Mouse (Mus musculus) CH12.LX (cell line): ENCODE results near the gene Slu7. TPM values are rescaled to one million over a fixed set of nuclear protein-coding genes. Genes with fewer than 3 reads are reported as not detected.

Source experiments
- DNase-seq: peaks from one replicate; pipeline ENCODE4 v3.0.0-alpha.2; 2013; ENCODE audit errors: extremely low read depth
- H3K27ac ChIP-seq: 2 replicates; pipeline ENCODE4 v1.5.1; 2012; ENCODE audit warnings: low read depth, mild to moderate bottlenecking, control low read depth, moderate library complexity; ENCODE audit not compliant: insufficient read depth
- H3K27me3 ChIP-seq: replicated peaks from 2 replicates; pipeline ENCODE3; 2012; ENCODE audit warnings: inconsistent platforms
- H3K36me3 ChIP-seq, 2 experiments: replicated peaks in 1 of 2; 2 replicates each; pipeline versions ENCODE3 to v1.6.1; 2012; ENCODE audit warnings: inconsistent platforms in 1 of 2, low read length in 1 of 2, mild to moderate bottlenecking in 1 of 2, mixed read lengths in 1 of 2, moderate library complexity in 1 of 2; ENCODE audit not compliant: control insufficient read depth in 1 of 2, insufficient read depth in 1 of 2
- H3K4me1 ChIP-seq, 2 experiments: 2 replicates each; pipeline ENCODE4 v1.6.1; 2012; ENCODE audit warnings: inconsistent platforms in 1 of 2, moderate library complexity in 1 of 2; ENCODE audit not compliant: insufficient read depth in 2 of 2, control insufficient read depth in 1 of 2
- H3K4me2 ChIP-seq: 2 replicates; pipeline ENCODE4 v1.6.1; 2012; ENCODE audit warnings: low read depth, mild to moderate bottlenecking, control low read depth; ENCODE audit not compliant: poor library complexity, insufficient read depth, severe bottlenecking
- H3K4me3 ChIP-seq, 3 experiments: fragments of 150-350 bp in 1 of 3; sonication (generic) in 1 of 3; replicated peaks in 1 of 3; 2 replicates each; pipeline versions ENCODE3 to v1.5.1; 2011 to 2012; ENCODE audit warnings: low read depth in 2 of 3, low read length in 2 of 3, mild to moderate bottlenecking in 2 of 3, moderate library complexity in 2 of 3, control low read depth in 1 of 3, improper control_type of control experiment in 1 of 3, inconsistent platforms in 1 of 3, mixed read lengths in 1 of 3; ENCODE audit not compliant: poor library complexity in 1 of 3
- H3K79me2 ChIP-seq: replicated peaks from 2 replicates; pipeline ENCODE4 v1.6.1; 2012; ENCODE audit warnings: mild to moderate bottlenecking, moderate library complexity; ENCODE audit not compliant: control insufficient read depth, poor library complexity, insufficient read depth, severe bottlenecking; ENCODE audit errors: extremely low read depth
- H3K9ac ChIP-seq: 2 replicates; pipeline ENCODE4 v1.6.1; 2012; ENCODE audit warnings: low read depth, mild to moderate bottlenecking, control low read depth, moderate library complexity; ENCODE audit not compliant: insufficient read depth
- H3K9me3 ChIP-seq: replicated peaks from 2 replicates; pipeline ENCODE3; 2012; ENCODE audit warnings: low read length, inconsistent platforms, mixed read lengths
- BHLHE40 ChIP-seq: IDR thresholded peaks from 2 replicates; pipeline ENCODE4 v1.6.1; 2011; ENCODE audit warnings: mild to moderate bottlenecking, low read depth, low read length, improper control_type of control experiment
- CHD1 ChIP-seq: IDR thresholded peaks from 2 replicates; pipeline ENCODE4 v1.6.1; 2012; ENCODE audit warnings: low read depth, low read length, improper control_type of control experiment, inconsistent platforms
- CHD2 ChIP-seq: IDR thresholded peaks from 2 replicates; pipeline ENCODE4 v1.6.1; 2011; ENCODE audit warnings: low read length, improper control_type of control experiment
- CTCF ChIP-seq, 2 experiments: IDR thresholded peaks in 1 of 2; conservative IDR thresholded peaks in 1 of 2; 2 replicates each; pipeline ENCODE4 v1.5.1; 2011 to 2012; ENCODE audit warnings: low read depth in 2 of 2, low read length in 2 of 2, improper control_type of control experiment in 1 of 2, inconsistent platforms in 1 of 2, mild to moderate bottlenecking in 1 of 2, moderate library complexity in 1 of 2
- E2F4 ChIP-seq: IDR thresholded peaks from 2 replicates; pipeline ENCODE4 v1.6.1; 2011; ENCODE audit warnings: low read depth, low read length, improper control_type of control experiment; ENCODE audit not compliant: insufficient replicate concordance
- ELF1 ChIP-seq: IDR thresholded peaks from 2 replicates; pipeline ENCODE4 v1.6.1; 2014; ENCODE audit warnings: low read depth, mild to moderate bottlenecking, inconsistent platforms, low read length, improper control_type of control experiment
- EP300 ChIP-seq: IDR thresholded peaks from 2 replicates; pipeline ENCODE4 v1.6.1; 2011; ENCODE audit warnings: low read length, improper control_type of control experiment
- ETS1 ChIP-seq: conservative IDR thresholded peaks from 2 replicates; pipeline ENCODE4 v1.6.1; 2012; ENCODE audit warnings: low read depth, mild to moderate bottlenecking, inconsistent platforms, low read length, improper control_type of control experiment, moderate library complexity
- GABPA ChIP-seq: IDR thresholded peaks from 2 replicates; pipeline ENCODE4 v1.6.1; 2012; ENCODE audit warnings: low read depth, low read length, improper control_type of control experiment, inconsistent platforms; ENCODE audit not compliant: insufficient replicate concordance
- HCFC1 ChIP-seq: IDR thresholded peaks from 2 replicates; pipeline ENCODE4 v1.6.1; 2012; ENCODE audit warnings: low read depth, mild to moderate bottlenecking, inconsistent platforms, low read length, improper control_type of control experiment
- IRF4 ChIP-seq: IDR thresholded peaks from 2 replicates; pipeline ENCODE4 v1.6.1; 2014; ENCODE audit warnings: low read depth, mild to moderate bottlenecking, inconsistent platforms, low read length, improper control_type of control experiment
- JUN ChIP-seq: IDR thresholded peaks from 2 replicates; pipeline ENCODE4 v1.6.1; 2011; ENCODE audit warnings: low read depth, mild to moderate bottlenecking, low read length, improper control_type of control experiment, moderate library complexity; ENCODE audit not compliant: insufficient read depth
- JUND ChIP-seq: conservative IDR thresholded peaks from 2 replicates; pipeline ENCODE4 v1.6.1; 2011; ENCODE audit warnings: low read depth, low read length, improper control_type of control experiment
- KAT2A ChIP-seq: IDR thresholded peaks from 2 replicates; pipeline ENCODE4 v1.6.1; 2012; ENCODE audit warnings: low read length, improper control_type of control experiment, inconsistent platforms; ENCODE audit not compliant: insufficient replicate concordance
- MAFK ChIP-seq: IDR thresholded peaks from 2 replicates; pipeline ENCODE4 v1.6.1; 2011; ENCODE audit warnings: low read length, improper control_type of control experiment; ENCODE audit not compliant: insufficient replicate concordance
- MAX ChIP-seq: IDR thresholded peaks from 2 replicates; pipeline ENCODE4 v1.6.1; 2011; ENCODE audit warnings: low read length, improper control_type of control experiment
- MAZ ChIP-seq: IDR thresholded peaks from 2 replicates; pipeline ENCODE4 v1.6.1; 2012; ENCODE audit warnings: low read depth, mild to moderate bottlenecking, inconsistent platforms, low read length, improper control_type of control experiment, moderate library complexity
- MEF2A ChIP-seq: IDR thresholded peaks from 2 replicates; pipeline ENCODE4 v1.6.1; 2014; ENCODE audit warnings: low read depth, mild to moderate bottlenecking, inconsistent platforms, low read length, improper control_type of control experiment, borderline replicate concordance
- MXI1 ChIP-seq: IDR thresholded peaks from 2 replicates; pipeline ENCODE4 v1.6.1; 2011; ENCODE audit warnings: mild to moderate bottlenecking, low read depth, low read length, improper control_type of control experiment
- MYC ChIP-seq: IDR thresholded peaks from 2 replicates; pipeline ENCODE4 v1.6.1; 2011; ENCODE audit warnings: low read depth, mild to moderate bottlenecking, improper control_type of control experiment, low read length
- NELFE ChIP-seq: IDR thresholded peaks from 2 replicates; pipeline ENCODE4 v1.6.1; 2011; ENCODE audit warnings: low read depth, low read length, improper control_type of control experiment
- NRF1 ChIP-seq: IDR thresholded peaks from 2 replicates; pipeline ENCODE4 v1.6.1; 2014; ENCODE audit warnings: low read depth, mild to moderate bottlenecking, inconsistent platforms, low read length, improper control_type of control experiment, moderate library complexity
- PAX5 ChIP-seq: IDR thresholded peaks from 2 replicates; pipeline ENCODE4 v1.6.1; 2012; ENCODE audit warnings: low read length, inconsistent platforms, mixed read lengths
- POLR2A ChIP-seq: IDR thresholded peaks from 2 replicates; pipeline ENCODE4 v1.6.1; 2011; ENCODE audit warnings: low read depth, mild to moderate bottlenecking, improper control_type of control experiment, low read length
- POLR2AphosphoS2 ChIP-seq: IDR thresholded peaks from 2 replicates; pipeline ENCODE4 v1.6.1; 2011; ENCODE audit warnings: low read depth, low read length, improper control_type of control experiment
- RAD21 ChIP-seq: IDR thresholded peaks from 2 replicates; pipeline ENCODE4 v1.6.1; 2011; ENCODE audit warnings: low read depth, mild to moderate bottlenecking, low read length, improper control_type of control experiment, moderate library complexity
- RCOR1 ChIP-seq: conservative IDR thresholded peaks from 2 replicates; pipeline ENCODE4 v1.6.1; 2012; ENCODE audit warnings: low read depth, mild to moderate bottlenecking, inconsistent platforms, low read length, improper control_type of control experiment
- SIN3A ChIP-seq: IDR thresholded peaks from 2 replicates; pipeline ENCODE4 v1.6.1; 2012; ENCODE audit warnings: low read length, improper control_type of control experiment, inconsistent platforms
- SMC3 ChIP-seq: IDR thresholded peaks from 2 replicates; pipeline ENCODE4 v1.6.1; 2011; ENCODE audit warnings: low read depth, low read length, improper control_type of control experiment
- TBP ChIP-seq: conservative IDR thresholded peaks from 2 replicates; pipeline ENCODE4 v1.6.1; 2011; ENCODE audit warnings: low read depth, low read length, improper control_type of control experiment
- TCF12 ChIP-seq: IDR thresholded peaks from 2 replicates; pipeline ENCODE4 v1.6.1; 2014; ENCODE audit warnings: low read depth, mild to moderate bottlenecking, inconsistent platforms, low read length, improper control_type of control experiment
- UBTF ChIP-seq: IDR thresholded peaks from 2 replicates; pipeline ENCODE4 v1.6.1; 2012; ENCODE audit warnings: low read depth, mild to moderate bottlenecking, inconsistent platforms, low read length, improper control_type of control experiment, moderate library complexity
- USF1 ChIP-seq: IDR thresholded peaks from 2 replicates; pipeline ENCODE4 v1.6.1; 2014; ENCODE audit warnings: low read depth, mild to moderate bottlenecking, inconsistent platforms, low read length, improper control_type of control experiment
- USF2 ChIP-seq: conservative IDR thresholded peaks from 2 replicates; pipeline ENCODE4 v1.6.1; 2011; ENCODE audit warnings: low read depth, low read length, improper control_type of control experiment
- ZC3H11A ChIP-seq: IDR thresholded peaks from 2 replicates; pipeline ENCODE4 v1.6.1; 2012; ENCODE audit warnings: low read depth, mild to moderate bottlenecking, inconsistent platforms, low read length, improper control_type of control experiment
- ZKSCAN1 ChIP-seq: IDR thresholded peaks from 2 replicates; pipeline ENCODE4 v1.6.1; 2012; ENCODE audit warnings: low read depth, inconsistent platforms, low read length, improper control_type of control experiment, borderline replicate concordance
- ZMIZ1 ChIP-seq: IDR thresholded peaks from 2 replicates; pipeline ENCODE4 v1.6.1; 2012; ENCODE audit warnings: low read depth, mild to moderate bottlenecking, inconsistent platforms, low read length, improper control_type of control experiment
- ZNF384 ChIP-seq: IDR thresholded peaks from 2 replicates; pipeline ENCODE4 v1.6.1; 2012; ENCODE audit warnings: low read depth, low read length, improper control_type of control experiment, inconsistent platforms
- dilution Hi-C: fragments of 300-500 bp; cut with MboI; formaldehyde crosslinking; loops from 2 replicates; pipeline ENCODE4 v1.14.3; 2020; ENCODE audit warnings: low sequenced_read_pairs; ENCODE audit not compliant: extremely low pct_unique_long_range_greater_than_20kb, extremely low pct_ligation_motif_present
- in situ Hi-C: fragments of 300-500 bp; cut with MboI; formaldehyde crosslinking; loops from 3 replicates; pipeline ENCODE4 v1.14.3; 2019; ENCODE audit warnings: low sequenced_read_pairs, low pct_ligation_motif_present, low pct_unique_long_range_greater_than_20kb, mixed read lengths
- polyA plus RNA-seq: library from polyadenylated mRNA; unstranded; fragments of >175 nt; gene quantifications from 2 replicates; pipeline ENCODE4 v1.2.1, GENCODE M21; 2012; ENCODE audit warnings: low read depth; ENCODE audit not compliant: insufficient read length
- total RNA-seq, 2 experiments: library from RNA; depleted of rRNA; stranded (reverse); fragments of 300-350 nt in 1 of 2; fragments of >200 nt in 1 of 2; gene quantifications; 2 replicates each; pipeline ENCODE4 v1.2.3; 2012 to 2014

Slu7 gene
- total and polyA plus RNA-seq, 3 experiments = 41.6 to 66.8 (median 60.3) TPM

DNA sequence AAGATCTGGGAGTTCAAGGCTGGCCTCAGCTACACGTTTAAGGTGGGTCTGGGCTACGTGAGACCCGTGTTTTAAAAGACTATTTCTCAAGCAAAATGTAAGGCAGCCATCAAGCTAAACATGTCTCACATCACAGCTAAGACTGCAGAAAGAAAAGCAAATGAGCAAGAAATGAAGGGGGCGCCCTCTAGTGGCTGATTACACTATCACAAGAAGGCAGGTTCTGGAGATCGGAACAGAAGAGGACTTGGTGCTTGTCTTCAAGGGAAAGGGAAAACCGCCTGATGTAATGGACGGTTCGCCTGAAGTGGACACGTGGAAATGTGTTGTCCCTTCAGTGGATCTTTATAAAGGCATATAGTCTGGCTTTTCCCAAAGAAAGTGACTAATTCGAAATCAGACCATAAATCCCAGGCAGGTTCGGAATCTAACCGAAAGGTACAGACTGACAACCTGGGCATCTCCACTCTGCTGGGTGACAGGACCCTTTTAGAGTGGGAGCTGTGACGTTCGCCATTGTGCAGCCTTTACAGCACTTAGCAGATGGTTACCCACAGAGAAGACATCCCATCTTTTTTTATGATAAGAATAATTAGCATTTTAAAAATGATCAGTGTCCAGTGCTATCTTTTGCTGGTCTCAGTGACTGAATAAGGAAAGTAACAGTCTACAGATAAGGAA, 20.6 kb upstream of the Slu7 start:
- peak; percentile 95 for DNase-seq
- no peak overlapping the region for H3K27ac ChIP-seq
- dilution Hi-C loops = no loop called here

DNA sequence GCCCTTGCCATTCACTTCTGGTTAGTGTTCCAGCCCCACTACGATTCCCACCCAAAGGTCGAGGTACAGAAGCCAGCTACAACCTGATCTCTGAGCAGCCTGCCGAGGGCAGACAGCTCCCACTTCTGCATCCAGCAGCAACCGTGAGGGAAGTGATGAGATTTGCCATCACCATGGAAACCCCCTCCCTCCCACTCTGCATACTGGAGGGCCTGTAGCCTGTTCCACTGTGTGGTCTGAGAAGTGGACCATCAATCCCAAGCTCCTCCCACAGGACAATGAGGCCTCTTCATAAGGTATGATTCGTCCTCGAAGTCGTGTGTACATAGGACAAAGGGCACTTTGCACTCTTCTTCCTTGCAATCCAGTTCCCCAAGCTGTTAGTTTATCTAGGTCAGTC, 16.3 kb upstream of the Slu7 start:
- H3K4me2 ChIP-seq = no peak overlapping the region
- no peak overlapping the region for H3K27ac ChIP-seq
- dilution Hi-C loops = no loop called here
- in situ Hi-C loops = loop anchor here (10.0 kb wide), 1 partner anchor 202 kb away; no protein-coding TSS in a partner anchor
- DNase-seq = no peak
- H3K9ac ChIP-seq = no peak overlapping the region
- H3K79me2 ChIP-seq = no peaks in the 10 kb centered on the region
- no peaks in the 10 kb centered on the region for H3K27me3 ChIP-seq
- no peak overlapping the region for H3K4me3 ChIP-seq
- H3K4me1 ChIP-seq = peaks cover 3 to 37% of the 10 kb centered on the region in 2 experiments; a peak in 3 of 4 replicates
- no peak for TF ChIP-seq MAX
- no peak for TF ChIP-seq MXI1
- H3K36me3 ChIP-seq = peaks cover 16 to 55% of the 10 kb centered on the region in 2 experiments
- no peaks in the 10 kb centered on the region for H3K9me3 ChIP-seq

More for the DNA sequence above, 20.6 kb upstream of the Slu7 start:
- Histone ChIP-seq H3K9me3 (no peaks in the 10 kb centered on the region), H3K79me2 (no peaks in the 10 kb centered on the region), H3K9ac (no peak overlapping the region), H3K4me1 (peaks cover 17 to 66% of the 10 kb centered on the region in 2 experiments), H3K4me2 (0 out of 2 replicates have a peak overlapping the region, but pooled peaks have one; percentile 3), H3K36me3 (peaks cover 0 to 16% of the 10 kb centered on the region in 2 experiments), H3K27me3 (no peaks in the 10 kb centered on the region), H3K4me3 (no peak overlapping the region)
- in situ Hi-C loops = loop anchor here (10.0 kb wide), 1 partner anchor 198 kb away; no protein-coding TSS in a partner anchor
- no peak for TF ChIP-seq POLR2AphosphoS2
- TF ChIP-seq HCFC1 = no peak
- TF ChIP-seq MAX = no peak; the same call in 1 of the 2 replicates
- no peak for TF ChIP-seq TBP
- no peak for TF ChIP-seq BHLHE40
- TF ChIP-seq NELFE = no peak
- TF ChIP-seq POLR2A = no peak
- TF ChIP-seq USF2 = no peak
- no peak for TF ChIP-seq ZKSCAN1
- no peak for TF ChIP-seq USF1
- no peak for TF ChIP-seq PAX5
- TF ChIP-seq MYC = peak; percentile 75; the same call in 1 of the 2 replicates
- no peak for TF ChIP-seq JUN
- peak; percentile 88 for TF ChIP-seq RAD21
- no peak for TF ChIP-seq JUND
- no peak for TF ChIP-seq MAZ
- no peak for TF ChIP-seq UBTF
- 0 out of 2 replicates have a peak, but pooled peaks have one; percentile 30 for TF ChIP-seq ELF1
- TF ChIP-seq ZC3H11A = peak; percentile 59
- peak; percentile 46; the same call in 1 of the 2 replicates for TF ChIP-seq IRF4
- TF ChIP-seq GABPA = no peak
- TF ChIP-seq MXI1 = peak; percentile 36; the same call in 1 of the 2 replicates
- no peak for TF ChIP-seq SIN3A
- no peak for TF ChIP-seq RCOR1
- no peak for TF ChIP-seq CHD2
- TF ChIP-seq EP300 = no peak
- peak; percentile 81 to 93 for TF ChIP-seq CTCF (conservative IDR thresholded peaks at IDR 0.05 in 1 of 2, IDR thresholded peaks at IDR 0.05 in 1 of 2; ENCODE audit: low read depth in 2 of 2, low read length in 2 of 2)
- TF ChIP-seq ZNF384 = peak; percentile 38; the same call in 1 of the 2 replicates
- TF ChIP-seq E2F4 = no peak
- no peak for TF ChIP-seq ETS1
- no peak for TF ChIP-seq CHD1
- peak; percentile 86 for TF ChIP-seq SMC3
- TF ChIP-seq NRF1 = no peak
- TF ChIP-seq ZMIZ1 = no peak
- no peak for TF ChIP-seq TCF12
- no peak for TF ChIP-seq MAFK
- TF ChIP-seq MEF2A = no peak
- TF ChIP-seq KAT2A = no peak
